Mouse (Mus musculus) gastrocnemius, postnatal 14 days (tissue): ENCODE data around the gene Ninj2. TPM values are rescaled to one million over a fixed set of nuclear protein-coding genes. Genes with fewer than 3 reads are reported as not detected.
"Not testable (repeated sequence)": the region's sequence is repeated elsewhere in the genome, so short reads cannot be mapped to it uniquely, and the experiment has no call there.

Experiments
- DNase-seq: peaks from one replicate; pipeline ENCODE4 v3.0.0; 2021; ENCODE audit warnings: mixed read lengths
- intact Hi-C: fragments of 180-260 bp; cut with DNase I; formaldehyde crosslinking; loops from one replicate; pipeline ENCODE4 v1.15.1; 2025; ENCODE audit warnings: low total_unique reads
- long read RNA-seq, 2 experiments: library from polyadenylated mRNA; stranded (forward); transcript quantifications; one replicate each; pipeline ENCODE4 v2.0.0; 2021
- total RNA-seq, 2 experiments: library from RNA; stranded (reverse); gene quantifications; 2 replicates each; pipeline ENCODE4 v1.2.3; 2021

The Ninj2 gene
- not detected for total RNA-seq
- long read RNA-seq, experiment 1, partial matches to known transcripts: 1 of 4 reads
- long read RNA-seq, experiment 1, other reads (novel, unspliced or antisense): 3 of 4 reads
- long read RNA-seq, experiment 2, partial matches to known transcripts: 0 of 2 reads
- long read RNA-seq, experiment 2, other reads (novel, unspliced or antisense): 2 of 2 reads

DNA sequence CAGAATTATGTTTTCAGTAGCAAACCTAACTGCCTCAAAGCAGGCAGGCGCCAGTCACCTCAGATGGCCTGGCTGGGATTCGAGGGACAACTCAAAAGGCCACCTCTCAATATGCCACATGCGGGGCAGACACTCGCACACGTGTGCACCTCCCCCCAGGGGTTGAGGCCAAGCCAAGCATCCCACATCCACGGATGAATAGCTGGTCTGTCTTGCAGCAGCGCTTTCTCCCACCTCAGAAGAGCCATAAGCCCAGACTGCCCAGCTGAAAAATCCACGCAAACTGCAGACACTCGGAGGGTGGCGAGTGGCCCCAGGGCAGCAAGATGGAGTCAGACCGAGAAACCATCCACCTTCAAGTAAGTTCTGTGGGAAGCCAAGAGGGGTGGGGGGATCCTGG lies at the start of gene Ninj2:
TSS of gene Ninj2 (plus strand) at position 251 of the 400 bp plus-strand sequence.
- intact Hi-C loops: no loop called here
- no peak for DNase-seq

DNA sequence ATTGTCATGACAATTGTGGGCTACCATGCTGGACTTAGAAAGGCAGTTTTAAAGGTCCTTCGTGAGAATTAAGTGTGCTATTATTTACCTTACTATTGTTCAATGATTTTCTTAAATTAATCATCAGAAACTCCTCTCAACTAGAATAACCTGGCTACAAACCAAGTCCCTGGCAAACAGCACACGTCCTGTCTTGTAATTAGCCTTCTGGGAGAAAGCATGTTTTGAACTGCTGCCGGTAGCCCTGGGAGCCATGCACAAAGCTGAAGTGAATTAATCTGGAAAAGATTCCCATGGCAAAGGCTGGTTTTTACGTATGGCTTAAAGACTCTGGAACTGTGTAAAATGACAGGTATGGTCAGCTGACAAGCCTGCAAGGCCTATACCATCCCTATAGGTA lies 47.7 kb upstream of the Ninj2 start:
- intact Hi-C loops: no loop called here
- DNase-seq: no peak

DNA sequence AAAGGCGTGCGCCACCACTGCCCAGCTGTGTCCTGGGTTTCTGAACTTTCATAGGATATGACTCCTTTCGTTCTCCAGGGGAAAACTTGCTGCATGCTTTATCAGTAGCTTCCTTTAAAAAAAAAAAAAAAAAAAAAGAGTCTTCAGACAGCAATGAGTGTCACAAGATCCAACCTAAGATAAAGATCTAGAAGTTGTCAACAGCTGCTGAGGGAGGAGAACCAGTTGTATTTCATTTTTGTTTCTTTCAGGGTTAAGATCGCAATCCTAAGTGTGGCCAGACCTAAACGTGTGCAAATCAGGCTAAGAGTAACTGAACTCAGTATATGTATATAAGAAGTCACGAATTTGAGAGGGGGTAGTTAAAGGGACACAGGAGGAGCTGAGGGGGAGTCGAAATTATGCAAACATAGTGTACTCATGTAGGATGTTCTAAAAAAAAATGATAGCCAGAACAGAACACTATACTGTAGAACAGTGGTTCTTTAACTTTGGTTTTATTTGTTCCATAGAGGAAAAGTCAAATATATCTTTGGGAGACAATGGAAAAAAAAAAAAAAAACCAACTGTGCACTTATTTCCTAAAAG lies 45.4 kb upstream of the Ninj2 start:
- DNase-seq: no peak
- intact Hi-C loops: no loop called here

DNA sequence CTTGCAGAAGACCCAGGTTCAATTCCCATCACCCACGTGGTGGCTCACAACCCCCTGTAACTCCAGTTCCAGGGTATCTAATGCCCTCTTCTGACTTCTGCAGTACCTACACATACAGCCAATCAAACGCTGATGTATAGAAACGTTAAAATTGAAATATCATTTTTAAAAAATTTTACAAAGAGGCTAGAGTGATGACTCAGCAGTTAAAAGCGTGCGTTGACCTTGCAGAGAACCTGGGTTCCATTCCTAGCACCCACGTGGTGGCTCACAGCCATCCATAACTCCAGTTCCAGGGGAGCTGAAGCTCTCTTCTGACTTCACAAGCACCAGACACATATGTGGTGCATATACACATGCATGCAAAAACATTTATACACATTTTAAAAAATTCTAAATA lies 38.7 kb upstream of the Ninj2 start:
- intact Hi-C loops: loop anchor here (10.0 kb wide), 1 partner anchor 50 kb away; no protein-coding TSS in a partner anchor
- DNase-seq: no peak

DNA sequence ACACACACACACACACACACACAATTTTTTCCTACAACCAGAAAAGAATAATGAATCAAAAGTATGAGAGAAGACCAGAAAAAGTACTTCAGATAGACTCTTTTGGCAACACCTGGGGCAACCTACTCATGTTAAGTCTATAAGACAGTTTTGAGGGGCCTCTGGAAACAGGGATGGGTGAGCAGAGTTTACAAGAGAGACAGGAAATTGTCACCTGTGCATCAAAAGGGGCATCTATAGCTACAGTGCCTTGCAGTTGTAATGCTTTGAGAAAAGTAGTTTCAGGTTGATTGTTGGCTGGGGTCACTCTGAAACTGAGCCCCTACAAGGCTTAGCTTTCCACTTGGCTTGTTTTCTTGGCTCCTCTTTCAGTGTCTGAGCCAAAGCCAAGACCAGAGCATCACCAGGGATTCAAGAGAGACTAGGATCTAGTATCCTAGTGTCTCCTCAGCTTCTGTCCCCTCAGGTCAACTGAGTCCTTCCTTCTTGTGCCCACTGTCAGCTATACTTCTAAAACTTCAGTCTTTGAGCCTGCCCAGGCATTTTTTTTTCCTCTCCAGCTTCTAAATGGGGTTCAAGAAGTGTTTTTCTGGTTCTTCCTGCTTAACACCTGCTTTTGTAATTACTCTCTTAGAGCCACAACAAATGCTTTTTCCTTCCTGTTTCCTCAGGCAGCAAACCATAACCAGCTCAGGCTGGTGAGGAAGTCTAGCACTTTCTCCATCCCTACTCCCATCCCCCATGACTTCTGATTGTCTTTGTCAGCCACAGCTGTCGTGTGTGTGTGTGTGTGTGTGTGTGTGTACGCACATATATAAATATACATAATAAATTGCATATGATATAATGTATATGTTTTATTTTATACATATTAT lies 37.2 kb upstream of the Ninj2 start:
- intact Hi-C loops: loop anchor here (10.0 kb wide), 1 partner anchor 49 kb away; no protein-coding TSS in a partner anchor
- DNase-seq: peak; percentile 36

DNA sequence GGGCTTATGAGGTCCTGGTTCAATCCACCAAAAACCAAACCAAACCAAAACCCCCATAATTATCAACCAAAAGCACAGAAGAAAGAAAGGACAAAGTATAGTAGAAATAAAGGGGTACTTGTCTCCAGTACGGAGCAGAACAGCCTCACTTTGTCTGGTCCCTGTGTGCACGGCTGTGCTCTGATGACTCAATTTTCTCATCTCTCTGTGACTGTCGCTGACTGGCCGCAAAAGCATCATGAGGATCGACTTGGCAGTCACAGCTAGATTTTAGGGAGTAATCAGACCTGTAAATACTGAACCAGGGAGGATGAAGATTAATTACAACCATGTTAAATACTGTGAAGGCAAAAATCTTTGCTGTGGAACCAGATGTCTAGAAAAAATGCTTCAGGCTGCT lies 30.2 kb upstream of the Ninj2 start:
- intact Hi-C loops: no loop called here

DNA sequence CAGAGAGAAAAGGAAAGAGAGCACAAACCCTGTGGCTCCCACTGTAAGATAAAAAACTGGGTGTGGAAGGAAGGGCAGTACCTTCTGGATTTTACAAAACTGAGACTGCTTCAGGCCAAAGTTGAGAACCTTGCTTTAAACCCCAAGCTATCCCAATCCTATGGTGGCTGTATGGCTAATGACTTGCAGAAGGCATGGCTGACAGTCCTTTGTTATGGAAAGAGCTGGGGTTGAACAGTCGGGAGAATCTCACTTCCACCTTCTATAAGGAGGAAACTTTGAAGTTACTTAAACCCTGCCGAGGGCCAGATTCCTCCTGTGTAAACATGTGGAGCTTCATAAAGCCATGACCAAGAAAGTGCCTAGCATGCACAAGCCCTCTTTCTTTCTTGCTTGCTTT lies 28.5 kb upstream of the Ninj2 start:
- DNase-seq: no peak
- intact Hi-C loops: no loop called here

More for the DNA sequence above, 30.2 kb upstream of the Ninj2 start:
- no peak for DNase-seq

DNA sequence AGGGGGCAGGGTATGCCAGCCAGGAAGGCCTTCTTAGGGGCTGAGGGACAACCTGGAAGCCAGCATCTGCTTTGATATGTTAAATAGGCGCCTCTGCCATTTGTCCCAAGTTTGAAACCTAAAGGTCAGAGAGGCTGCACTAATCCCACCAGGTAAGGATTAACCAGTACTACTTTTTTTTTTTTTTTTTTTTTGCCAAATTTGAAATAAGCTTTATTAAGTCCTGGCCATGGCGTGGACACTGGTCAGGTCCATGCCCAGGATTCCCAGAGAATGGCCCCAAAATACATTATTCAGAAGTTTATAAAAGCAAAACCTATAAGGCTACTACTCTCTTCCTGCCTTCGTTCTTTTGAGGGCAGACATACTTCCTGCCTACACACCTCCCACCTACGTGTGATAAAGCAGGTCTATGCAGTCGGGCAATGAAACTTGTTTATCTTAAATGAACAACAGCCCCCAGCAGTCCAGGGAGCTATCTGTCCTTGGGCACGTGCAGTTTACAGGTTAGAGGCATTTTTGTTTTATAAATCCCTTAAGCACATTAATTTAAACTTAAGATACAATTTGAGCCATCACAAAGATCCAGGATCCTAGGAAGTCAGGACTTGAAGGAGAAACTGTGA lies 27.5 kb upstream of the Ninj2 start:
- intact Hi-C loops: no loop called here
- DNase-seq: no peak

DNA sequence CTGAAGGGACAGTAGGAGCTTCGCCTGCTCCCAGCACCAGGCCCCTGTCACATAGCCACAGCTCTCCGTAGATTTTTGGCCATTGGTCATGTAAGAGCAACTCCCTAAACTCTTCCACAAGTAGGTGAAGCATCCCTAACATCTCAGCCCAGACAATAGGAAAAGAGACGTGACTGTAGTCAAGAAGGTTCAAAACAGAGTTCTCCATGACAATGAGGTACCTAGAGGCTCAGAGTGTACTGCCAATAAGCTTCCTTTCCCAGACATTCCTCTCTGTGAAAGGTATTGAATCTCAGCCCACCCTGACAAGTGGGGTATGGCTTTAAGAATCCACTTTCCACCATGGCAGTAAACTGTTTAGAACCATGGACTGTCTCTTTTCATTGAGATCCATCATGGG lies 23.6 kb upstream of the Ninj2 start:
- no peak for DNase-seq
- intact Hi-C loops: no loop called here

DNA sequence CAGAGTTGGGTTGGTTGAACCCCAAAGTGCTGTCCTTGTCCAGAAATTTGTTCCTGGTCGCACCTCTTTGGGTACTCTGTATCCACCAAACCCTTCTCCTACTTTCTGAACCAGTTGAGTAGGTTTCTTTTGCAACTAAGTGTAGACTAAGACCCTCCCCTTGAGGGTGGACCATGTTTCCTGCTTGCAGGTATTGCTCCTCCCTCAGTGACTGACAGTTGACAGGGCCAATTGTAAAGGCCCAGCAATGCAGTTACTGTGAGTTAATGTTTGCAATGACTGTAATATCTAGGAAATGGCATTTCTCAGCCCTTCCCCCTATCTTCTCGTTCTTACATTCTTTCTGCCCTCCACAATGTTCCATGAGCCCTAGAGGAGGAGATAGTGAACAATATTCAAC lies 20.5 kb upstream of the Ninj2 start:
- intact Hi-C loops: no loop called here
- no peak for DNase-seq

DNA sequence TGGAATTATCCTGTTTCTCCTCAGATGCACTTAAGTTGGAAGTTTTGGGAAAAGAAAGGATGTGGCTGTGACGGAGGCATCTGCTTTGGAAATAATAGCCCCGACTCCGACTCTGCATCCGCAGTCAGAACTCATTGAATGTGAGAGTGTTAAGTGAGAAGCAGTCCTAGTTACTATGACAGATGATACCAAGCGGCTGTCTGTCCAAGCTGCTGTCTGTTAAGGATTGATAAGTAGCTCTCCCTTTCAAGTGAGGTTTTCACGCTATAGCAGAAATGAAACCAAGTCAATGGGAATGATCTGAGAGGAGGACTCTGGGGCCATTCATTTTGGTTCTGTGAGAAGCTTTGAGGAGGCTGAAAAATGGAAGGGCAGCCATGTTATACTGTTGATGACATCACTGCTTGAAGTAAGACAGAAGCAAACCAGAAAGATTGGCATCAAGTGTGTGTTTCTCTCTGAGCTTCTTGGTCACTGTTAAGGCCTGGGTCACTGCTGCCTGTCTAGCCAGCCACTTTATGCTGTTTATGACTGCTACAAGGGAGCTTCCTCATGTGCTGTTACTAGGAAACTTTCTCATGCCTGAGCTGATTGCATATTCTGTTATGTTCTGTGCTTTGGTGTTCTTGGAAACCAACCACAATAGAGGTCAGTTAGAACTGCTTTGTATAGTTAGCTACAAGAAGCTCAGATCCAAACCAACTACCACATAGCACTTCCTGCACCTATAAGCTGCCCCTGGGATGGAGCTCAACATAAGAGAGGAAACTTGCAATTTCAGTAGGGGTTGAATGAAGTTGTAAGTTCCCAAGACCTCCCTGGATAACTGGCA lies 16.3 kb upstream of the Ninj2 start:
- DNase-seq: no peak
- intact Hi-C loops: no loop called here

DNA sequence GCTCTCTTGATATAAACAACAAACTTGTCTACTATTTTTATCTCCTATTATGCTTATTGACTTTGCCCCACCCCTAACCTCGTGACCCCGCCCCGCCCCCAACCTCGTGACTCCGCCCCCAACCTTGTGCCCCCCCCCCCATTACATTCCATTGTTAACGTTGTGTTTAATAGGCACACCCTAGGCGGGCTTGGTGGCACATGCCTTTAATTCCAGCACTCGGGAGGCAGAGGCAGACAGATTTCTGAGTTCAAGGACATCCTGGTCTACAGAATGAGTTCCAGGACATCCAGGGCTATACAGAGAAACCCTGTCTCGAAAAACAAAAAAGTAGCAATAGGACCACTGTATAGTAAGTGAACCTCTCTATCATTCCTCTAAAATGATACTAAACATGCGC lies 13.6 kb upstream of the Ninj2 start:
- intact Hi-C loops: no loop called here

DNA sequence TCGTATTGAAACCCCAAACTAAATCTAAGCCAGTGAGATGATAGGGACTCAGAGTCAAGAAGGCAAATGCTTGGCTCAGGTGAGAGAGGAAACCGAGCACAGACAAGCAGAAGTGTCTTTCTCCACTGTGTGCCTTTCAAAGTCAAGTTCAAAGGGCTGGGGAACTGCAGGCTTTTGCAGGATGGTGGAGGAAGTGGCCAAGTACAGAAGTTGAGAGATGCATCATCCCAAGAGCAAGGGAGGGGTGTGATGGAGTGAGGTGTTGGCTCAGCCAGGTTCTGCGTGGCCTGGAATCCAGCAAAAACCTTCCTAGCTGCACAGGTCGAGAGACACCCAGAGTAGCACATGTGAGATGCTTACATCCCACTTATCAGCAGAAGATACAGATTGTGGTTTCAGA lies 11.6 kb upstream of the Ninj2 start:
- no peak for DNase-seq
- intact Hi-C loops: no loop called here

More for the DNA sequence above, 13.6 kb upstream of the Ninj2 start:
- no peak for DNase-seq

DNA sequence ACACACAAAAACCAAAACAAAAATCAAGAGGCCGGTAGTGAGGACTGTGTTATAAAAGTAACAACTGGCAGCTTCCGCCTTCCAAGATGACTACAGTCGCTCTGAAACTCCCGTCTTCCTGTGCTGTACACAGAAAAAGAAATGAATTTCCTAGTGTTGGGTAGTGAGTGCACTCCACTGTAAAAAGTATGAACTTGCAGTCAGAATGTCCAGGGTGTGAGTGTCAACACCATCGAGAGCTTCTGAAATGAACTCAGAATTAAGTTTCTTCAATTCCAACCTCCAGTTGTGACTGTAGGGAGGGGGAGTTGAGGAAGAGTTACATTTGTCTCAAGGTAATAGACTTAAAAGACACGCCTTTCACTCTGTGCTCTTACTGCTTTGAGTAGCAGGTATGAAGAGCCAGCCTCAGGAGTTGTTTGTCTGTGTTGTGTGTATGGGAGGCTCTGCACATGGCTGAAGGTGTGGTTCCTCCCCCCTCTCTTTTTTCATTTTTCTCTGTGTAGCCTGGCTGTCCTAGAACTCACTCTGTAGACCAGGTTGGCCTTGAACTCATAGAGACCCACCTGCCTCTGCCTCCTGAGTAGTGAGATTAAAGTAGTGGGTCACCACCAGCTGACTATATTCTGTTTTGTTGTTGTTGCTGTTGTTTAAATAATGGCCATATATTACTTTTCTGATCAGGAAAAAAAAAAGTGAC lies 10.7 kb upstream of the Ninj2 start:
- no peak for DNase-seq
- intact Hi-C loops: no loop called here

DNA sequence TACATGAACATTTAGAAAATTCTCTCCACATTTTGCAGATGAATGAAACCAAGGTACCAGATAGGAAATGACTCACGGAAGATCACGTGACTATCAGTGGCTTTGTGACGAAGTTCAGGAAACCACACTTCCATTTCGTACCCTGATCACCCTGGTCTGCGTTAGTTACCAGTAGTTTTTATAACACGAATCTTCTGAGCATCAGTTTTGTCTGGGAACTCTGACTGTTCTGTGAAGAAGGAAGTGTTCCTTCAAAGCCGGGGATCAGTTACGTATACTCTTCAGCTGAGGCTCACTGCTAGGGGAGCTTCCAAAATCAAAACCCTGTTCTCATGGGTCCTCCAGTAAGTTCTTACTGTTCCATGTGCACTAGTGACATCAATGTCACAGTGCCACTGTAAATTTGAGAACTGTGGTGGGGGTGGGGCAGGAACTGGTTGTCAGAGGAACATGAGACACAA lies 10.2 kb upstream of the Ninj2 start:
- DNase-seq: no peak
- intact Hi-C loops: no loop called here

DNA sequence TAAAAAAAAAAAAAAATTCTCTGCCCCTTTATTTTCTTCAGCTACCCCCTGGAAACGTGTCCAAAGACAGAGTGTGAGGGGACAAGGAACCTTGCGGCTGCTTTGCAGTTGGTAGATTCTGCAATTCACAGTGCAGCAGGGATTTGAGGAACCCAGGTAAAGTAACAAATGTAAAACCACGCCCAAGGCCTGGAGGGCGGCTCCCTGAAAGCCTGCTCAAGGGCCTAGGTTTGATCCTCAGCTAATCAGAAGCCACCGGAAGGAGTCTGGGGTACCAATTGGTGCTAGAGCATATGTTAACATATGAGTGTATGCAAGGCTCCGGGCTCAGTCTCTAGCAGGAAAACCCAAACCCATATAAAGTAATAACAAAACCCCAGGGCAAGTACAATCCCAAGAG lies 9.7 kb upstream of the Ninj2 start:
- intact Hi-C loops: no loop called here
- no peak for DNase-seq

DNA sequence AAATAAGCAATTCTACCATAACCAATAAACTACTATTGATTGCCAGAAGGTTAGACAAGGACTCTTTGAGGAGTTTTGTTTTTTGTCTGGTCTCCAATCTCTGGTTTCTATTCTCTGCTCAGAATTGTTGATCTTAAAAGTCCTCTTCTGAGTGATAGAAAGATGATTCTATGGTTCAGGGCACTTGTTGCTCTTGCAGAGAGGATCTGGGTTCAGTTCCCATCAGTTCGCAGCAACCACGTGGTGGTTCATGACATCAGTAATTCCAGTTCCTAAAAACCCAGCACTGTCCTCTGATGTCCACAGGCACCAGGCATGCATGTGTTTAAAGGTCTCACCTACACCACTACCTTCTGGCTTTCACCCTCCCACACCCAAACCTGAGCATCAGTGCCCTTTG lies 8.2 kb upstream of the Ninj2 start:
- no peak for DNase-seq
- intact Hi-C loops: no loop called here

DNA sequence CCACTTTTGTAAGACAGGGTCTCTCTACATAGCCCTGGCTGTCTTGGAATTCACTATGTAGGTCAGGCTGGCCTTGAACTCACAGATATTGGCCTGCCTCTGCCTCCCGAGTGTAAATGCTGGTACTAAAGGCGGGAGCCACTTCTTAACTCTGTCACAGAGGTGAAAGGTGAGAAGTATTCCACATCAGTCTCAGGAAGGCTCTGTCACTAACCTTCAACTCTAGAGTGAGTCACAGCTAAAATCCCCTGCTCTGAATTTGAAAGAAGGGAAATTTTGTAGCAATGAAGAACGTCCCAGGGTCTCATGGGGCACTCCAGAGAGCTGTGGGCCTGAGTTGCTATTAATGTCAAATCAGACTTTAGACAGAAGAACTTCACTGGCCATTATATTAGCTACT lies 7.3 kb upstream of the Ninj2 start:
- intact Hi-C loops: no loop called here
- no peak for DNase-seq

DNA sequence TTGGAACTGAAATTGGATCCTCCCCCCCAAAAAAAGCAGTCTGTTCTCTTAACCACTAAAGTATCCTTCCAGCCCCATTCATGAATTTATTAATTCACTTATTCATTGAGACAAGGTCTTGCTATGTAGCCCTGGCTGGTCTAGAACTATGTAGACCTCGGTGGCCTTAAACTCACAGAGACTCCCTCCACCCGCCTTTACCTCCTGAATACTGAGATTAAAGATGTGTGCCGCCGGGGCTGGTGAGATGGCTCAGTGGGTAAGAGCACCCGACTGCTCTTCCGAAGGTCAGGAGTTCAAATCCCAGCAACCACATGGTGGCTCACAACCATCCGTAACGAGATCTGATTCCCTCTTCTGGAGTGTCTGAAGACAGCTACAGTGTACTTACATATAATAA lies 6.1 kb upstream of the Ninj2 start:
- DNase-seq, intact Hi-C loops: not testable (repeated sequence)
